Mouse (Mus musculus) liver, embryonic 12.5 days (tissue): Measurements from ENCODE around the gene Adam12. TPM values are rescaled to one million over a fixed set of nuclear protein-coding genes. Genes with fewer than 3 reads are reported as not detected.

ENCODE experiments used
- ATAC-seq: fragments of 200-750 bp; cut with Nextera tagmentation; 2 replicates; pipeline ENCODE4 v1.8.0; 2017; ENCODE audit warnings: moderate number of reproducible peaks, mild to moderate bottlenecking, moderate library complexity
- H3K27ac ChIP-seq: fragments of 300-500 bp; sonication (generic); 2 replicates; pipeline ENCODE4 v1.5.1; 2016; ENCODE audit warnings: mild to moderate bottlenecking
- H3K27me3 ChIP-seq: fragments of 300-500 bp; sonication (generic); replicated peaks from 2 replicates; pipeline ENCODE4 v1.6.1; 2016; ENCODE audit warnings: mild to moderate bottlenecking, moderate library complexity
- H3K36me3 ChIP-seq: fragments of 300-500 bp; sonication (generic); 2 replicates; pipeline ENCODE4 v1.6.1; 2016; ENCODE audit warnings: mild to moderate bottlenecking, moderate library complexity
- H3K4me1 ChIP-seq: fragments of 300-500 bp; sonication (generic); 2 replicates; pipeline ENCODE4 v1.6.1; 2016
- H3K4me2 ChIP-seq: fragments of 300-500 bp; sonication (generic); 2 replicates; pipeline ENCODE4 v1.6.1; 2016; ENCODE audit warnings: mild to moderate bottlenecking, moderate library complexity
- H3K4me3 ChIP-seq: fragments of 300-500 bp; sonication (generic); 2 replicates; pipeline ENCODE4 v1.5.1; 2016; ENCODE audit warnings: mild to moderate bottlenecking, moderate library complexity
- H3K9ac ChIP-seq: fragments of 300-500 bp; sonication (generic); 2 replicates; pipeline ENCODE4 v1.6.1; 2016; ENCODE audit warnings: mild to moderate bottlenecking, moderate library complexity
- H3K9me3 ChIP-seq: fragments of 300-500 bp; sonication (generic); replicated peaks from 2 replicates; pipeline ENCODE4 v1.6.1; 2016; ENCODE audit warnings: mild to moderate bottlenecking, moderate library complexity
- WGBS: fragments of 180-500 bp; shearing (Covaris S2); methylation state at CpG from one replicate; pipeline ENCODE4 v1.1.7; 2016; ENCODE audit not compliant: insufficient replicate concordance; 5-methylcytosine and 5-hydroxymethylcytosine counted together
- polyA plus RNA-seq: library from polyadenylated mRNA; unstranded; fragments of >200 nt; fragmentation: Nextera tagmentation; extraction: Ambion mirVana; gene quantifications from 2 replicates; pipeline ENCODE4 v1.2.1, GENCODE M21; 2016

Adam12 gene
- polyA plus RNA-seq, 1 experiment from 2014 or later: 6.5 TPM

DNA sequence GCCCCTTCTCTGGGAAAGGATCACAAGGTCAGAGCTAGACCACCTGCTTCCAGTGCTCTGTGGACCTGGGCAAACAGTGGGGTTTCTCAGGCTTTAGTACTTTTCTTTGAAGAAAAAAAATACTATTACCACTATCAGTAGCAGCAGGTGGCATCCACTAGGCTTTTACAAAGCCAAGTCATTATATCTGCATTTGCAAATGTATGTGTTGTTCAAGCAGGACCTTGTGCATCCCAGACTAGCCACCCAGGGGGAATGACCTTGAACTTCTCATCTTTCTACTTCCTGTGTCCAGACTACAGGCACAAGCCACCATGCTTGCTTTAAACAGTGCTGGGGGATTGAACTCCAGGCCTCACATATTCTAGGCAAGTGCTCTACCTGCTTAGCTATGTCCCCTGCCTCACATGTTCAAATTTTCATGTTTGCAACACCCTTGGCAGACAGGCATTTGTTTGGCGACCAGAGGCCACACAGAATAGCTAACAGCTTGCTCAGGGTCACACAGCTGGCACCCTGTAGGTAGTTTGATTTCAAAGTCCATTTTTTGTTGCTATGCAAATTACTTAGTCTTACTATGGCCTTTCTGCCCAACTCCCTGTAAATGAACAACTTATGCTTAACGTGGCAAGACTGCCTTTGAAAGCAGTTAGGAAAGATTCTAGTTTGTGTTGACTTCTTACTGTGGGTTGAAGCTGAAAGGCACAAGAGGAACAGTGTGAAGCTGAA lies 209.6 kb downstream of the Adam12 start:
- Histone ChIP-seq H3K4me1 (no peaks in the 10 kb centered on the region), H3K27me3 (no peaks in the 10 kb centered on the region), H3K9ac (no peak overlapping the region), H3K36me3 (no peaks in the 10 kb centered on the region), H3K4me3 (no peak overlapping the region), H3K27ac (no peak overlapping the region), H3K9me3 (no peaks in the 10 kb centered on the region), H3K4me2 (no peak overlapping the region)
- 46% methylated on average over 2 of the region's 2 CpGs for WGBS
- ATAC-seq: no peak

- Histone ChIP-seq H3K4me1 (no peaks in the 10 kb centered on the region), H3K27me3 (no peaks in the 10 kb centered on the region), H3K27ac (no peak overlapping the region), H3K4me2 (no peak overlapping the region), H3K9me3 (no peaks in the 10 kb centered on the region), H3K36me3 (no peaks in the 10 kb centered on the region), H3K9ac (no peak overlapping the region), H3K4me3 (no peak overlapping the region)
- ATAC-seq: no peak
- 56% methylated on average over 4 of the region's 4 CpGs for WGBS
Measured at GRCm38 (mm10) chr7:134015226-134015625, 216.7 kb downstream of the Adam12 start.

GRCm38 (mm10) chr7:134014733-134015132 lies 217.2 kb downstream of the Adam12 start:
- 75% methylated on average over 7 of the region's 7 CpGs for WGBS
- no peak overlapping the region for H3K4me3 ChIP-seq
- H3K4me1 ChIP-seq: no peaks in the 10 kb centered on the region
- H3K4me2 ChIP-seq: no peak overlapping the region
- H3K27ac ChIP-seq: no peak overlapping the region
- H3K36me3 ChIP-seq: no peaks in the 10 kb centered on the region
- H3K9me3 ChIP-seq: no peaks in the 10 kb centered on the region
- no peak for ATAC-seq
- no peaks in the 10 kb centered on the region for H3K27me3 ChIP-seq
- H3K9ac ChIP-seq: no peak overlapping the region

DNA sequence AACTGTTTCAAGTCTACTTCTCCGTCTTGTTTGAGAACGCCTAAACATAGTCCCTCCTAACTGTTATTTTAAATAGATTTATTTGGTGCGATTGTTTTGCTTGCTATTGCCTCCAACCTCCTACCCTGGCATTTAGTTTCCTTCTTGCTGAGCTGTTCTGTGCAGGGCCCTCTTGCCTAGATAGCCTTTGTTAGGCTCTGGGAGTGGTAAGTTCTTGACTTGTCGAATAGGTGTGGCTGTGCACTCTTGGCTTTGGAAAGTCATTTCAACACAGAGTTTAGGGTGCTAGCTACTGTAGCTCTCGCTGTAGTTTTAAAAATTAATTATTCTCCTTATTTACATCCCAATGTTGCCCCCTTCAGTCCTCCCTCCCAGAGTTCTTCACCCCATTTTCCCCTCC lies 222.8 kb downstream of the Adam12 start:
- Histone ChIP-seq H3K9me3 (no peaks in the 10 kb centered on the region; the same call in 1 of the 2 replicates), H3K4me3 (no peak overlapping the region), H3K4me1 (no peaks in the 10 kb centered on the region), H3K4me2 (no peak overlapping the region), H3K9ac (no peak overlapping the region), H3K27me3 (no peaks in the 10 kb centered on the region), H3K36me3 (no peaks in the 10 kb centered on the region; the same call in 1 of the 2 replicates), H3K27ac (no peak overlapping the region)
- ATAC-seq: no peak
- 69% methylated on average over 5 of the region's 5 CpGs for WGBS

DNA sequence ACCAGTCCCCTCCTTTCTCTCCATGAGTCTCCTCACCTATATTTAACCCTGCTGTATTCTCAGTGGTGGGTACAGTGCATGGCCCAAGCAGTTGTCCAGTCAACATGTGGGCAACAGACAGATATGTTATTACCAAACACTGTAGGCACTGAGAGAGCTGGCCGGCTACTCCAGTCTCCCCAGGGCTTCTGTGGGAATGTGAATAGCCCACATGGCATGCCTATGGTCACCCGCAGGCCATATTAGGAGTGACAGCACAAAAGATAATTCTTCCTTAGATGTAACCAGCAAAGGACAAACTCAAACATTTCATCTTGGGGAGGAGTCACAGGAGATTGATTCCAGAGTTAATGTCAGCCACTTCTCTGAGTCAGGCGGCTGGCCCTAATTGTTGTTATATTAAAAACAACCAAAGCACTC lies 224.0 kb downstream of the Adam12 start:
- ATAC-seq: no peak
- H3K9me3 ChIP-seq: no peaks in the 10 kb centered on the region; the same call in 1 of the 2 replicates
- no peaks in the 10 kb centered on the region for H3K27me3 ChIP-seq
- no peak overlapping the region for H3K9ac ChIP-seq
- H3K4me3 ChIP-seq: no peak overlapping the region
- no peaks in the 10 kb centered on the region for H3K4me1 ChIP-seq
- H3K4me2 ChIP-seq: no peak overlapping the region
- no peak overlapping the region for H3K27ac ChIP-seq
- 83% methylated on average over 3 of the region's 3 CpGs for WGBS
- no peaks in the 10 kb centered on the region; the same call in 1 of the 2 replicates for H3K36me3 ChIP-seq

- Histone ChIP-seq H3K4me3 (no peak overlapping the region), H3K9ac (no peak overlapping the region), H3K4me1 (no peaks in the 10 kb centered on the region), H3K27ac (no peak overlapping the region), H3K9me3 (no peaks in the 10 kb centered on the region; the same call in 1 of the 2 replicates), H3K4me2 (no peak overlapping the region), H3K27me3 (no peaks in the 10 kb centered on the region), H3K36me3 (no peaks in the 10 kb centered on the region; the same call in 1 of the 2 replicates)
- no peak for ATAC-seq
- 69% methylated on average over 4 of the region's 4 CpGs for WGBS
Measured at GRCm38 (mm10) chr7:134001581-134001980, 230.4 kb downstream of the Adam12 start.

GRCm38 (mm10) chr7:133990930-133991329 lies 241.0 kb downstream of the Adam12 start:
- H3K36me3 ChIP-seq: no peaks in the 10 kb centered on the region
- no peak overlapping the region for H3K4me3 ChIP-seq
- no peaks in the 10 kb centered on the region for H3K4me1 ChIP-seq
- H3K27me3 ChIP-seq: no peaks in the 10 kb centered on the region
- H3K9ac ChIP-seq: no peak overlapping the region
- H3K27ac ChIP-seq: no peak overlapping the region
- no peaks in the 10 kb centered on the region for H3K9me3 ChIP-seq
- H3K4me2 ChIP-seq: no peak overlapping the region
- no peak for ATAC-seq

GRCm38 (mm10) chr7:133988356-133988755 lies 243.6 kb downstream of the Adam12 start:
- H3K36me3 ChIP-seq: no peaks in the 10 kb centered on the region
- H3K4me3 ChIP-seq: no peak overlapping the region
- no peak overlapping the region for H3K27ac ChIP-seq
- no peaks in the 10 kb centered on the region for H3K9me3 ChIP-seq
- no peaks in the 10 kb centered on the region for H3K27me3 ChIP-seq
- H3K4me2 ChIP-seq: no peak overlapping the region
- H3K4me1 ChIP-seq: no peaks in the 10 kb centered on the region
- no peak for ATAC-seq
- no peak overlapping the region for H3K9ac ChIP-seq
- WGBS: 61% methylated on average over 5 of the region's 5 CpGs

GRCm38 (mm10) chr7:133986201-133986600 lies 245.7 kb downstream of the Adam12 start:
- Histone ChIP-seq H3K4me1 (no peaks in the 10 kb centered on the region), H3K27me3 (no peaks in the 10 kb centered on the region), H3K4me3 (no peak overlapping the region), H3K4me2 (no peak overlapping the region), H3K9me3 (no peaks in the 10 kb centered on the region), H3K9ac (no peak overlapping the region), H3K36me3 (no peaks in the 10 kb centered on the region), H3K27ac (no peak overlapping the region)
- no peak for ATAC-seq
- 67% methylated on average over 4 of the region's 4 CpGs for WGBS

DNA sequence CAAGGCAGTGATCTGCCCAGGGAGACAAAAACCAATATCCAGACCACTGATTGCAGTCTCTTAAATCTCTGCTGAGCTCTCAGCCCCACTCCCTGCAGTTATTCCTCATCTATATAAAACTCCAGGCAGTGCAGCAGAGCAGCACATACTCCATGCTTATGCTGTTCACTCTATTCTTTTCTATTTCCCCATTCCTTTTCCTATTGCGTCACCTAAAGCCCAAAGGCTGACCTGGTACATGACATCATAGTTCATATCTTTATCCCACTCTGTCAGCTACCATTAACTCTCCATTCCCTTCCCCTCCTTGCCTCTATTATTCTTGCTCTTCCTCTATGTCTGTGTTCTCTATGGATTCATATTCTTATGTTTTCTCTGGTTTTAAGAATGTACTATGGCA lies 246.3 kb downstream of the Adam12 start:
- Histone ChIP-seq H3K27ac (no peak overlapping the region), H3K9me3 (no peaks in the 10 kb centered on the region), H3K27me3 (no peaks in the 10 kb centered on the region), H3K4me3 (no peak overlapping the region), H3K9ac (no peak overlapping the region), H3K4me1 (no peaks in the 10 kb centered on the region), H3K4me2 (no peak overlapping the region), H3K36me3 (no peaks in the 10 kb centered on the region)
- WGBS: 73% methylated on average over 1 of the region's 1 CpGs
- no peak for ATAC-seq

DNA sequence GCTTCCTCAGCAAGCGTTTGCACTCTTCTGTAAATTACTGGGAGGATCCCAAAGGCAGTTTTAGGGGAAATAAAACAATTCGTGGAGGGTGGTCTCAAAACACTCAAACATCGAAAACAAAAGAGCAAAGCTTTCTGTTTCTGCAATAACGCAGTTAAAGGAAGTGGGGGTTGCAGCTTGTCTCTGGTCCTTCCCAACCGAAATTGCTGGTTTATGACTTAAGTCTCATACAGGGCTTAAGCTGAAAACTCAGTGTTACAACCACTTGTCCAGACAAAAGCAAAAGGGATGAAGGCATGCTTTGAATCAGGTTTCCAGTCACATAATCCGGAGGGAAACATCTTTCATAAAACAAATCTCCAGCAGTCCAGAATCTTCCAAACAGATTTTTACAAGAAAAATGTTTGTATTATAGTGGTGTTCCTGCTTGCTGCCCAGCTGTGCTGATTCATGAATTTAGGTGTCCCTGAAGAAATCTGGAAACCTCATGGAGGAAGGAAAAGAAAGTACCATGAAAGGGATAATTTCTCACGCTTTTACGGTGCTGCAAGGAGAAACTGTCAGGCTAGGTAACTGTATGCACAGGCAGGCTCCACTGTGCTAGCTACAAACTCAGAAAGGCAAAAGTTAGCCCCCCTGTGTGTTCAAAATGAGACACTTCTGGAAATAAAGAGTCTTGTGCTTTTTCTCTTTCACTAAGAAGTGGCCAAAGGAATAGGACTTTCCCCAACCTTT lies 255.4 kb downstream of the Adam12 start:
- H3K9ac ChIP-seq: no peak overlapping the region
- H3K36me3 ChIP-seq: no peaks in the 10 kb centered on the region
- H3K4me2 ChIP-seq: no peak overlapping the region
- no peak for ATAC-seq
- WGBS: 58% methylated on average over 8 of the region's 8 CpGs
- no peaks in the 10 kb centered on the region for H3K4me1 ChIP-seq
- no peaks in the 10 kb centered on the region for H3K27me3 ChIP-seq
- no peak overlapping the region for H3K4me3 ChIP-seq
- no peaks in the 10 kb centered on the region for H3K9me3 ChIP-seq
- H3K27ac ChIP-seq: no peak overlapping the region

DNA sequence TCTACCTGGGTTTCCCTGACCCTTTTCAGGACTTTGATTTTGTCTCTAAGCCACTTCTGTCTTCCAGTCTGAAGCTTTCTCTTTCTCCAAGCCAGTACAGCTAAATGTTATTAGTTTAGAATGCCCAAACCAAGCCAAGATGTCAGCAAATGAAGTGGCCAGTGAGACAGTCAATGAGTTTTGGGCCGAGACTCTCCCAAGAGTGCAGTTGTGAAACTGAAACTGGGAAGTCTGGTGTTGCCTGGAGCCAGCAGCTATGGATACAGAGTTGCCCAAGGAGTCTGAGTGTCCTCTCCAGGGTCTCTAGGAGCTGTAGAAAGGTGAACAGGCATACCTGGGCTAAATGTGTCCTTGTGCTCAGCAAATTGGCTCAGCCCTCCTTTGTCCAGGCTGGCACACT lies 260.9 kb downstream of the Adam12 start:
- no peak for ATAC-seq
- Histone ChIP-seq H3K9me3 (no peaks in the 10 kb centered on the region), H3K27ac (no peak overlapping the region)

More for the DNA sequence above, 260.9 kb downstream of the Adam12 start:
- no peak overlapping the region for H3K9ac ChIP-seq
- H3K4me3 ChIP-seq: no peak overlapping the region
- no peaks in the 10 kb centered on the region for H3K36me3 ChIP-seq
- H3K4me2 ChIP-seq: no peak overlapping the region
- 0 out of 2 replicates have a peak, but pooled peaks cover 5% of the 10 kb centered on the region for H3K4me1 ChIP-seq
- no peaks in the 10 kb centered on the region for H3K27me3 ChIP-seq
- 53% methylated on average over 1 of the region's 1 CpGs for WGBS
